Mouse (Mus musculus): Measurements from ENCODE around the gene Zfp943.
A peak's percentile ranks its signal among the peaks of the same experiment; 100 is the strongest.

Gene Zfp943

GRCm38 (mm10) chr17:21962107-21962907 lies at the start of gene Zfp943, which contains the start of gene Zfp942:
Zfp943 (plus strand) TSS chr17:21962552.
Zfp942 (minus strand) TSS chr17:21962464.
- DNase-seq (ENCODE audit: low spot score in 2 of 2) = peak; percentile 79 to 84

GRCm38 (mm10) chr17:21963302-21963701 lies 950 bp downstream of the Zfp943 start:
- DNase-seq (ENCODE audit: low spot score in 2 of 2) = no peak

GRCm38 (mm10) chr17:22035594-22035993 lies 73.2 kb downstream of the Zfp943 start:
- peak in 1 of 2 experiments; percentile 6 for DNase-seq (ENCODE audit: low spot score in 2 of 2)

- no peak for DNase-seq (ENCODE audit: low spot score in 2 of 2)
Measured at GRCm38 (mm10) chr17:22049403-22049802, 87.1 kb downstream of the Zfp943 start.

GRCm38 (mm10) chr17:22053211-22053610 lies 90.9 kb downstream of the Zfp943 start:
- no peak for DNase-seq (ENCODE audit: low spot score in 2 of 2)

- peak; percentile 68 to 73 for DNase-seq (ENCODE audit: low spot score in 2 of 2)
Measured at GRCm38 (mm10) chr17:22081031-22081631, 118.8 kb downstream of the Zfp943 start.

GRCm38 (mm10) chr17:22083224-22083623 lies 120.9 kb downstream of the Zfp943 start:
- DNase-seq (ENCODE audit: low spot score in 2 of 2) = peak; percentile 6 to 45

- DNase-seq (ENCODE audit: low spot score in 2 of 2) = no peak
Measured at GRCm38 (mm10) chr17:22118770-22119169, 156.4 kb downstream of the Zfp943 start.

Data from frontal cortex, postnatal 36 days (tissue).